Mouse (Mus musculus): ENCODE measurements at regions not wholly inside any gene's neighbourhood (a gene's known extent, or its start where the extent isn't known, plus 50 kb on each side); places are given as distances from the start of the nearest gene placed in this dataset.

GRCm38 (mm10) chr19:37754024-37754423 lies 56.4 kb downstream of the Cyp26a1 start:
- H3K36me3 ChIP-seq (ENCODE audit: control insufficient read depth, insufficient read depth, low read length), result no peaks in the 10 kb centered on the region
- no peak overlapping the region for H3K9ac ChIP-seq (ENCODE audit: low read length)
- no peak overlapping the region for H3K27ac ChIP-seq (ENCODE audit: low read depth, low read length)
- no peaks in the 10 kb centered on the region for H3K4me1 ChIP-seq (ENCODE audit: control insufficient read depth, insufficient read depth, low read length)
- H3K4me3 ChIP-seq (ENCODE audit: low read depth, low read length), result no peak overlapping the region
- no peak for ATAC-seq (ENCODE audit: low FRiP score)
- H3K27me3 ChIP-seq (ENCODE audit: control insufficient read depth, insufficient read depth, low read length), result no peaks in the 10 kb centered on the region
- no peak overlapping the region for H3K4me2 ChIP-seq
- no peaks in the 10 kb centered on the region for H3K9me3 ChIP-seq (ENCODE audit: control insufficient read depth, low read length)
- 82% methylated on average over 9 of the region's 9 CpGs for WGBS
- DNase-seq (ENCODE audit: low spot score, missing footprints), result no peak

- ATAC-seq (ENCODE audit: low FRiP score), result no peak
- 91% methylated on average over 3 of the region's 3 CpGs for WGBS
- no peaks in the 10 kb centered on the region for H3K4me1 ChIP-seq (ENCODE audit: control insufficient read depth, insufficient read depth, low read length)
These were observed 57.8 kb downstream of the Cyp26a1 start for GRCm38 (mm10) chr19:37755372-37755771.

GRCm38 (mm10) chr19:37769376-37769775 lies 71.8 kb downstream of the Cyp26a1 start:
- ATAC-seq (ENCODE audit: low FRiP score) (no peak), DNase-seq (ENCODE audit: low spot score, missing footprints) (peak; percentile 67)
- H3K9me3 ChIP-seq (ENCODE audit: control insufficient read depth, low read length), result no peaks in the 10 kb centered on the region
- no peak overlapping the region for H3K4me2 ChIP-seq
- H3K36me3 ChIP-seq (ENCODE audit: control insufficient read depth, insufficient read depth, low read length), result no peaks in the 10 kb centered on the region
- H3K27me3 ChIP-seq (ENCODE audit: control insufficient read depth, insufficient read depth, low read length), result no peaks in the 10 kb centered on the region
- H3K4me1 ChIP-seq (ENCODE audit: control insufficient read depth, insufficient read depth, low read length), result no peaks in the 10 kb centered on the region
- H3K9ac ChIP-seq (ENCODE audit: low read length), result no peak overlapping the region
- H3K27ac ChIP-seq (ENCODE audit: low read depth, low read length), result no peak overlapping the region
- WGBS, result 89% methylated on average over 4 of the region's 4 CpGs
- no peak overlapping the region for H3K4me3 ChIP-seq (ENCODE audit: low read depth, low read length)

More at GRCm38 (mm10) chr19:37755372-37755771, 57.8 kb downstream of the Cyp26a1 start:
- Histone ChIP-seq H3K9me3 (ENCODE audit: control insufficient read depth, low read length) (no peaks in the 10 kb centered on the region), H3K27ac (ENCODE audit: low read depth, low read length) (no peak overlapping the region), H3K4me3 (ENCODE audit: low read depth, low read length) (no peak overlapping the region), H3K9ac (ENCODE audit: low read length) (no peak overlapping the region), H3K36me3 (ENCODE audit: control insufficient read depth, insufficient read depth, low read length) (no peaks in the 10 kb centered on the region), H3K27me3 (ENCODE audit: control insufficient read depth, insufficient read depth, low read length) (no peaks in the 10 kb centered on the region), H3K4me2 (no peak overlapping the region)
- no peak for DNase-seq (ENCODE audit: low spot score, missing footprints)

- WGBS, result 92% methylated on average over 6 of the region's 6 CpGs
- no peak for DNase-seq (ENCODE audit: low spot score, missing footprints)
- no peak overlapping the region for H3K27ac ChIP-seq (ENCODE audit: low read depth, low read length)
- H3K9me3 ChIP-seq (ENCODE audit: control insufficient read depth, low read length), result no peaks in the 10 kb centered on the region
- H3K4me2 ChIP-seq, result no peak overlapping the region
- ATAC-seq (ENCODE audit: low FRiP score), result no peak
- H3K4me3 ChIP-seq (ENCODE audit: low read depth, low read length), result no peak overlapping the region
- no peak overlapping the region for H3K9ac ChIP-seq (ENCODE audit: low read length)
- no peaks in the 10 kb centered on the region for H3K27me3 ChIP-seq (ENCODE audit: control insufficient read depth, insufficient read depth, low read length)
- H3K36me3 ChIP-seq (ENCODE audit: control insufficient read depth, insufficient read depth, low read length), result no peaks in the 10 kb centered on the region
- H3K4me1 ChIP-seq (ENCODE audit: control insufficient read depth, insufficient read depth, low read length), result no peaks in the 10 kb centered on the region
These were observed 74.4 kb downstream of the Cyp26a1 start for GRCm38 (mm10) chr19:37771956-37772355.

- Histone ChIP-seq H3K27ac (ENCODE audit: low read depth, low read length) (no peak overlapping the region), H3K36me3 (ENCODE audit: control insufficient read depth, insufficient read depth, low read length) (no peaks in the 10 kb centered on the region), H3K4me3 (ENCODE audit: low read depth, low read length) (no peak overlapping the region), H3K4me1 (ENCODE audit: control insufficient read depth, insufficient read depth, low read length) (no peaks in the 10 kb centered on the region), H3K9ac (ENCODE audit: low read length) (no peak overlapping the region), H3K9me3 (ENCODE audit: control insufficient read depth, low read length) (no peaks in the 10 kb centered on the region; the same call in 1 of the 2 replicates), H3K4me2 (no peak overlapping the region), H3K27me3 (ENCODE audit: control insufficient read depth, insufficient read depth, low read length) (no peaks in the 10 kb centered on the region)
- ATAC-seq (ENCODE audit: low FRiP score), result no peak
- 89% methylated on average over 4 of the region's 4 CpGs for WGBS
- DNase-seq (ENCODE audit: low spot score, missing footprints), result peak; percentile 70
These were observed 77.0 kb downstream of the Cyp26a1 start for GRCm38 (mm10) chr19:37774551-37774950.

- DNase-seq (ENCODE audit: low spot score, missing footprints) (peak; percentile 60), ATAC-seq (ENCODE audit: low FRiP score) (no peak)
- Histone ChIP-seq H3K4me3 (ENCODE audit: low read depth, low read length) (no peak overlapping the region), H3K27ac (ENCODE audit: low read depth, low read length) (no peak overlapping the region), H3K36me3 (ENCODE audit: control insufficient read depth, insufficient read depth, low read length) (no peaks in the 10 kb centered on the region), H3K27me3 (ENCODE audit: control insufficient read depth, insufficient read depth, low read length) (no peaks in the 10 kb centered on the region), H3K4me1 (ENCODE audit: control insufficient read depth, insufficient read depth, low read length) (no peaks in the 10 kb centered on the region), H3K9ac (ENCODE audit: low read length) (no peak overlapping the region), H3K4me2 (no peak overlapping the region), H3K9me3 (ENCODE audit: control insufficient read depth, low read length) (no peaks in the 10 kb centered on the region; the same call in 1 of the 2 replicates)
- WGBS, result 88% methylated on average over 1 of the region's 1 CpGs
These were observed 77.4 kb downstream of the Cyp26a1 start for GRCm38 (mm10) chr19:37774966-37775365.

GRCm38 (mm10) chr19:37777961-37778360 lies 80.4 kb downstream of the Cyp26a1 start:
- Histone ChIP-seq H3K27me3 (ENCODE audit: control insufficient read depth, insufficient read depth, low read length) (no peaks in the 10 kb centered on the region), H3K4me2 (no peak overlapping the region), H3K27ac (ENCODE audit: low read depth, low read length) (no peak overlapping the region), H3K9me3 (ENCODE audit: control insufficient read depth, low read length) (no peaks in the 10 kb centered on the region; the same call in 1 of the 2 replicates), H3K4me1 (ENCODE audit: control insufficient read depth, insufficient read depth, low read length) (no peaks in the 10 kb centered on the region), H3K9ac (ENCODE audit: low read length) (no peak overlapping the region), H3K36me3 (ENCODE audit: control insufficient read depth, insufficient read depth, low read length) (no peaks in the 10 kb centered on the region), H3K4me3 (ENCODE audit: low read depth, low read length) (no peak overlapping the region)
- ATAC-seq (ENCODE audit: low FRiP score) (no peak), DNase-seq (ENCODE audit: low spot score, missing footprints) (no peak)
- 57% methylated on average over 6 of the region's 6 CpGs for WGBS

- Histone ChIP-seq H3K27ac (ENCODE audit: low read depth, low read length) (no peak overlapping the region), H3K9me3 (ENCODE audit: control insufficient read depth, low read length) (no peaks in the 10 kb centered on the region; the same call in 1 of the 2 replicates), H3K27me3 (ENCODE audit: control insufficient read depth, insufficient read depth, low read length) (no peaks in the 10 kb centered on the region), H3K4me2 (no peak overlapping the region), H3K9ac (ENCODE audit: low read length) (no peak overlapping the region), H3K4me1 (ENCODE audit: control insufficient read depth, insufficient read depth, low read length) (no peaks in the 10 kb centered on the region), H3K36me3 (ENCODE audit: control insufficient read depth, insufficient read depth, low read length) (no peaks in the 10 kb centered on the region), H3K4me3 (ENCODE audit: low read depth, low read length) (no peak overlapping the region)
- DNase-seq (ENCODE audit: low spot score, missing footprints) (no peak), ATAC-seq (ENCODE audit: low FRiP score) (no peak)
- WGBS, result 88% methylated on average over 4 of the region's 4 CpGs
These were observed 81.0 kb downstream of the Cyp26a1 start for GRCm38 (mm10) chr19:37778568-37778967.

GRCm38 (mm10) chr19:37788540-37788939 lies 90.9 kb downstream of the Cyp26a1 start:
- 89% methylated on average over 3 of the region's 3 CpGs for WGBS
- Histone ChIP-seq H3K9ac (ENCODE audit: low read length) (no peak overlapping the region), H3K36me3 (ENCODE audit: control insufficient read depth, insufficient read depth, low read length) (no peaks in the 10 kb centered on the region), H3K27me3 (ENCODE audit: control insufficient read depth, insufficient read depth, low read length) (peaks cover 7% of the 10 kb centered on the region), H3K4me3 (ENCODE audit: low read depth, low read length) (no peak overlapping the region), H3K9me3 (ENCODE audit: control insufficient read depth, low read length) (no peaks in the 10 kb centered on the region), H3K4me2 (no peak overlapping the region), H3K27ac (ENCODE audit: low read depth, low read length) (no peak overlapping the region), H3K4me1 (ENCODE audit: control insufficient read depth, insufficient read depth, low read length) (peaks cover 18% of the 10 kb centered on the region)
- ATAC-seq (ENCODE audit: low FRiP score) (no peak), DNase-seq (ENCODE audit: low spot score, missing footprints) (peak; percentile 57)

Measured in midbrain, embryonic 11.5 days (tissue).